Mouse (Mus musculus): ENCODE measurements around the gene Jsrp1. TPM values are rescaled to one million over a fixed set of nuclear protein-coding genes. Genes with fewer than 3 reads are reported as not detected.

Gene Jsrp1
- total and polyA plus RNA-seq, 3 experiments, result 0.39 TPM; not detected in 2

DNA sequence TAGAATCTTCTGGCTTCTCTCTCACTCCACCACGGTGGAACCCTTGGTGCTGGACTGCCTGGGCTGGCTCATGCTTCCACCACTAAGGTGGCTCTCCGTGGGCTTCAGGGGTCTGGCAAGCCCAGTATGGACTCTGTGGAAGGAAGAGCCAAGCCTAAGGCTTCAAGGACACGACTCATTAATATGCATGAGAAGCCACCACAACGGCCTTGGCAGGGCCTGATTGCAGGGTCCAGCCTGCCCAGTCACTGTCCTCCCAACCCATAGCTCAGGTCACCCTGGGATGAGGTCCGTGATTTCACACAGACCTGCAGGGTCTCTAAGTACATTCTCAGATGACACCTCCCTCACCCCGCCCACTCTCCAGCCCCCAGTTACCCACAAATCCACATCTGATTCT lies 26.6 kb upstream of the Jsrp1 start (continued):
- TF ChIP-seq ZNF384 (IDR thresholded peaks at IDR 0.05; ENCODE audit: low read depth, low read length) (no peak), UBTF (IDR thresholded peaks at IDR 0.05; ENCODE audit: borderline replicate concordance, insufficient read depth, low read depth, low read length) (no peak)

DNA sequence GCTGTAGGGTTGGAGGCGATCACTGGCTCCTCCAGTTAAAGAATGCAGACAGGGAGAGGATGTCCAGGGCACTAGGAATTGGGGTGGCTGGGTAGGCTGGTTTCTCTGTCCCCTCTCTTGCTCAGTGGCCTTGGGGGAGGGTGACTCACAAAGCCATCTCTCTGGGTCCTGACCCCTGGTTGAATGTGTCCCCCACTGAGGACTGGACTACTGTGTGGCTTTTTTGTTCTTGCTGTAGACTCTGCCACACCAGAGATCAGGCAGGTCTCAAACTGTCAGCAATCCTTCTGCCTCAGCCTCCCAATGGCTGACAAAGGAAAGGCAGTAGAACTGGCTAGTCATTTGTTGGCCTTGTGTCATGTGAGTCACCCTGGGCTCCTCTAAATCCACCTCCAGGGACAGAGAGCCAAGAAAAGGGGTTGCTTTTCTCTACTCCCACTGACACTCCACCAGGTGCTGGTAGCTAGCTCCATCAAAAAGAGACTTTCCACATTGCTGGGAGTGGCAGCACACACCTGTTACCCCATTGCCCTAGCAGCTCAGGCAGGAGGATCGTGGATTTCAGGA lies 25.1 kb upstream of the Jsrp1 start:
- Histone ChIP-seq H3K4me3 (ENCODE audit: control insufficient read depth in 1 of 2, insufficient read depth in 1 of 2, low read depth in 2 of 2, low read length in 2 of 2) (no peak overlapping the region), H3K27me3 (ENCODE audit: control insufficient read depth in 1 of 2, insufficient read depth in 2 of 2, low read length in 2 of 2) (no peaks in the 10 kb centered on the region; a peak in 1 of 4 replicates), H3K27ac (ENCODE audit: control insufficient read depth, low read depth, low read length) (no peak overlapping the region), H3K9me3 (replicated peaks; ENCODE audit: insufficient read depth, low read length) (no peaks in the 10 kb centered on the region), H3K79me2 (ENCODE audit: control insufficient read depth, insufficient read depth, low read length, poor library complexity) (no peaks in the 10 kb centered on the region), H3K4me1 (ENCODE audit: control insufficient read depth in 1 of 2, insufficient read depth in 2 of 2, low read length in 2 of 2) (no peaks in the 10 kb centered on the region), H3K9ac (ENCODE audit: control insufficient read depth, low read depth, low read length, poor library complexity, severe bottlenecking) (no peak overlapping the region), H3K36me3 (ENCODE audit: control insufficient read depth in 1 of 2, insufficient read depth in 2 of 2, low read length in 2 of 2) (no peaks in the 10 kb centered on the region)
- no peak for DNase-seq (ENCODE audit: low read depth, low spot score)
- no peak for TF ChIP-seq MYB (IDR thresholded peaks at IDR 0.05; ENCODE audit: low read depth, low read length)
- no peak for TF ChIP-seq CTCF (IDR thresholded peaks at IDR 0.05 in 2 of 3, conservative IDR thresholded peaks at IDR 0.05 in 1 of 3; ENCODE audit: control insufficient read depth in 1 of 3, insufficient read depth in 1 of 3, low read depth in 2 of 3, low read length in 3 of 3, poor library complexity in 1 of 3, severe bottlenecking in 1 of 3)
- TF ChIP-seq BHLHE40 (IDR thresholded peaks at IDR 0.05; ENCODE audit: borderline replicate concordance, low read depth, low read length), result no peak
- TF ChIP-seq POLR2AphosphoS5 (IDR thresholded peaks at IDR 0.05; ENCODE audit: borderline replicate concordance, low read depth, low read length), result no peak
- TF ChIP-seq KAT2A (conservative IDR thresholded peaks at IDR 0.05; ENCODE audit: low read depth, low read length), result no peak
- TF ChIP-seq RCOR1 (IDR thresholded peaks at IDR 0.05; ENCODE audit: low read depth, low read length), result no peak
- TF ChIP-seq ETS1 (IDR thresholded peaks at IDR 0.05; ENCODE audit: low read depth, low read length), result no peak
- TF ChIP-seq MAZ (IDR thresholded peaks at IDR 0.05; ENCODE audit: low read depth, low read length), result no peak
- TF ChIP-seq MXI1 (IDR thresholded peaks at IDR 0.05; ENCODE audit: low read depth, low read length), result no peak
- no peak for TF ChIP-seq MAFK (IDR thresholded peaks at IDR 0.05; ENCODE audit: borderline replicate concordance, low read depth, low read length)
- no peak for TF ChIP-seq JUND (IDR thresholded peaks at IDR 0.05; ENCODE audit: low read depth, low read length)
- no peak for TF ChIP-seq CHD2 (IDR thresholded peaks at IDR 0.05; ENCODE audit: low read length)
- TF ChIP-seq CHD1 (IDR thresholded peaks at IDR 0.05; ENCODE audit: low read depth, low read length), result no peak
- no peak for TF ChIP-seq TBP (IDR thresholded peaks at IDR 0.05; ENCODE audit: low read depth, low read length)
- no peak for TF ChIP-seq ZKSCAN1 (IDR thresholded peaks at IDR 0.05; ENCODE audit: low read depth, low read length)

- TF ChIP-seq MAX (IDR thresholded peaks at IDR 0.05; ENCODE audit: low read length) (no peak), HCFC1 (IDR thresholded peaks at IDR 0.05; ENCODE audit: low read depth, low read length) (no peak), TBP (IDR thresholded peaks at IDR 0.05; ENCODE audit: low read depth, low read length) (no peak), MXI1 (IDR thresholded peaks at IDR 0.05; ENCODE audit: low read depth, low read length) (no peak), CTCF (IDR thresholded peaks at IDR 0.05 in 2 of 3, conservative IDR thresholded peaks at IDR 0.05 in 1 of 3; ENCODE audit: control insufficient read depth in 1 of 3, insufficient read depth in 1 of 3, low read depth in 2 of 3, low read length in 3 of 3, poor library complexity in 1 of 3, severe bottlenecking in 1 of 3) (no peak), GATA1 (IDR thresholded peaks at IDR 0.05; ENCODE audit: low read depth, low read length) (no peak), KAT2A (conservative IDR thresholded peaks at IDR 0.05; ENCODE audit: low read depth, low read length) (no peak), EP300 (IDR thresholded peaks at IDR 0.05; ENCODE audit: low read depth in 1 of 2, low read length in 2 of 2) (no peak), ZNF384 (IDR thresholded peaks at IDR 0.05; ENCODE audit: low read depth, low read length) (no peak), BHLHE40 (IDR thresholded peaks at IDR 0.05; ENCODE audit: borderline replicate concordance, low read depth, low read length) (no peak), ZMIZ1 (IDR thresholded peaks at IDR 0.05; ENCODE audit: low read depth, low read length) (no peak), MEF2A (IDR thresholded peaks at IDR 0.05; ENCODE audit: extremely low read depth, insufficient replicate concordance, low read depth, low read length, poor library complexity, severe bottlenecking) (no peak)
These were observed 24.5 kb upstream of the Jsrp1 start for GRCm38 (mm10) chr10:80837827-80838226.

More at GRCm38 (mm10) chr10:80837827-80838226, 24.5 kb upstream of the Jsrp1 start:
- Histone ChIP-seq H3K36me3 (ENCODE audit: control insufficient read depth in 1 of 2, insufficient read depth in 2 of 2, low read length in 2 of 2) (no peaks in the 10 kb centered on the region), H3K27ac (ENCODE audit: control insufficient read depth, low read depth, low read length) (no peak overlapping the region), H3K9ac (ENCODE audit: control insufficient read depth, low read depth, low read length, poor library complexity, severe bottlenecking) (no peak overlapping the region), H3K4me3 (ENCODE audit: control insufficient read depth in 1 of 2, insufficient read depth in 1 of 2, low read depth in 2 of 2, low read length in 2 of 2) (no peak overlapping the region), H3K4me1 (ENCODE audit: control insufficient read depth in 1 of 2, insufficient read depth in 2 of 2, low read length in 2 of 2) (no peaks in the 10 kb centered on the region), H3K79me2 (ENCODE audit: control insufficient read depth, insufficient read depth, low read length, poor library complexity) (no peaks in the 10 kb centered on the region), H3K9me3 (replicated peaks; ENCODE audit: insufficient read depth, low read length) (no peaks in the 10 kb centered on the region), H3K27me3 (ENCODE audit: control insufficient read depth in 1 of 2, insufficient read depth in 2 of 2, low read length in 2 of 2) (no peaks in the 10 kb centered on the region; a peak in 1 of 4 replicates)
- no peak for DNase-seq (ENCODE audit: low read depth, low spot score)
